Mouse (Mus musculus) liver, embryonic 14.5 days (tissue): ENCODE data around the gene Vmn1r7.

ENCODE experiments used
- CTCF ChIP-seq: IDR thresholded peaks from 2 replicates; pipeline ENCODE4 v1.5.1; 2016; ENCODE audit warnings: antibody characterized with exemption, low read depth, control low read depth
- EP300 ChIP-seq: IDR thresholded peaks from 2 replicates; pipeline ENCODE4 v1.6.1; 2016; ENCODE audit warnings: antibody characterized with exemption, low read depth

GRCm38 (mm10) chr6:57066487-57066886, 41.4 kb upstream of the Vmn1r7 start, which contains the start of gene Vmn1r9:
- TF ChIP-seq CTCF (no peak), EP300 (no peak)
